Mouse (Mus musculus) R1 (cell line): ENCODE data around the gene Psg18.
A peak's percentile ranks its signal among the peaks of the same experiment; 100 is the strongest.
"Not testable (repeated sequence)": the region's sequence is repeated elsewhere in the genome, so short reads cannot be mapped to it uniquely, and the experiment has no call there.

Experiments used
- DNase-seq: peaks from one replicate; pipeline ENCODE4 v3.0.0-alpha.2; 2018; ENCODE audit warnings: low read depth, low spot score

Gene Psg18

GRCm38 (mm10) chr7:18354909-18355308 is at the start of gene Psg18:
TSS of gene Psg18 (minus strand) at chr7:18355009.
- not testable (repeated sequence) for DNase-seq

- no peak for DNase-seq
These were observed 48.6 kb upstream of the Psg18 start for GRCm38 (mm10) chr7:18403407-18403806.

GRCm38 (mm10) chr7:18402527-18403237 is 47.9 kb upstream of the Psg18 start:
- no peak for DNase-seq

GRCm38 (mm10) chr7:18391483-18391882 is 36.7 kb upstream of the Psg18 start:
- DNase-seq: not testable (repeated sequence)

- peak; percentile 63 for DNase-seq
These were observed 23.5 kb upstream of the Psg18 start for GRCm38 (mm10) chr7:18378295-18378694.

- peak; percentile 73 for DNase-seq
These were observed 19.4 kb downstream of the Psg18 start for GRCm38 (mm10) chr7:18335411-18335810.
